Mouse (Mus musculus) megakaryocyte, embryonic 14.5 days (primary cell): Measurements from ENCODE around the gene Cbarp.

Source experiments
- FLI1 ChIP-seq: IDR thresholded peaks from 2 replicates; pipeline ENCODE4 v1.6.1; 2012; ENCODE audit warnings: low read length, inconsistent platforms, mixed read lengths
- GATA1 ChIP-seq: IDR thresholded peaks from 3 replicates; pipeline ENCODE4 v1.6.1; 2012; ENCODE audit warnings: mixed read lengths, low read length, inconsistent platforms, borderline replicate concordance

DNA sequence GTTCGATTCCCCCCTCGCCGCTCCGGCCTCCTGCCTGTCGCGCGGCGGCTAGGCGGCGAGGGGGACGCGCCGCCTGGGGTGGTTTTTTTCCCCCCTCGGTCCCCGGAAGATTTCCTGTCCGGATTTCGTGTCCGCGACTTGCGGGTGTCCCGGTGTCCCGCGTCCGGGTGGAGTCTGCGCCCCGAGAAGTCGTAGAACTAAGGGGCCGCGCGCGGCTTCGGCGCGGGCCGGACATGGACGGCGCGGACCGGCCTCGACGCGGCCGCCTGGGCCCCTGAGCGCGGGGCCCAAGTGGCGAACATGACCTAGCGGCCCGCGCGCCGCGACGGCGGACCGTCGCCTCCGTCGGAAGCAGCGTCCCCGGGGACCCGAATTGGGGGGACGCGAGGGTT is 24.7 kb downstream of the Cbarp start:
- TF ChIP-seq GATA1 (no peak), FLI1 (no peak)
